Mouse (Mus musculus) gastrocnemius, adult 2 months (tissue): ENCODE data around the gene E030018B13Rik. TPM values are rescaled to one million over a fixed set of nuclear protein-coding genes. Genes with fewer than 3 reads are reported as not detected.

Experiments used
- DNase-seq: peaks from one replicate; pipeline ENCODE4 v3.0.0; 2022
- H3K27ac ChIP-seq: fragments of 200-600 bp; 2 replicates; pipeline ENCODE4 v1.8.1; 2022; ENCODE audit warnings: mild to moderate bottlenecking
- H3K4me3 ChIP-seq: fragments of 200-600 bp; 2 replicates; pipeline ENCODE4 v1.8.1; 2022; ENCODE audit warnings: mild to moderate bottlenecking, moderate library complexity
- CTCF ChIP-seq: fragments of 200-600 bp; IDR thresholded peaks from 2 replicates; pipeline ENCODE4 v1.8.1; 2022; ENCODE audit warnings: antibody characterized with exemption, mild to moderate bottlenecking, moderate library complexity
- intact Hi-C: fragments of 180-260 bp; cut with DNase I; formaldehyde crosslinking; loops from one replicate; pipeline ENCODE4 v1.15.1; 2025
- long read RNA-seq, 2 experiments: library from polyadenylated mRNA; stranded (forward); transcript quantifications; one replicate each; pipeline ENCODE4 v2.0.0; 2021
- total RNA-seq, 2 experiments: library from RNA; stranded (reverse); gene quantifications; 2 replicates each; pipeline ENCODE4 v1.2.3; 2021

The E030018B13Rik gene
- total RNA-seq: under 1 TPM in 1 of 2 experiments, not detected in 1; 0.22 TPM
- long read RNA-seq, experiment 1: 0 reads
- long read RNA-seq, experiment 2: 0 reads

DNA sequence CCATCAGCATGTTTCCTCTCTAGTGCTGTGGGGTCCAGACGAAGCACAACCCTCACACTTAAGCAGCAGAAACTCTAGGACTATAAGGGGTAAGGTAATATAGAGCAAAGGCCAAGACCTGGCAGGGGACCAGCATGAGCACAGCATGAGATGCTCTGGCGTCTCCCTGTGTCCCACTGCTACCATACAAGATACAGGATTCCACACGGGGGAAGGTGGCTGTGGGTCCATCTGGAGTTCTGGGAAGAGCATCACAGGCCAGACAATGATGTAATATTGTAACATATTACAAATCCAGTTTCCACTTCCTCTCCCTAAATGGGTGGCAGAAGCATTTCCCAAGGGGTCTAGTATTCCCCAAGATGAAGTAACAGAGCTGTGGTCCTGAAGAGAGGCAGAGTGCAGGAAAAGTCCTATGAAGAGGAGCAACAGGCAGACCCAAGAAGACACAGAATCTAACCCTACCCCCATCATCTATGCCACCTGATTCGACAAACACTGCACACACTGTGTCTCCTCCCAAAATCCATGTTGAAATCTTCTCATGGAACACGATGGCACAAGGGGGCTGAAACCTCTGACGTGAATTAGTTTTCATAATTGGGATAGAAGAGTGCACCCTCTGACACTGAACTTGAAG lies at the start of gene E030018B13Rik:
Gene E030018B13Rik (plus strand): TSS at position 590 of the 640 bp plus-strand sequence.
- intact Hi-C loops: no loop called here
- Histone ChIP-seq H3K27ac (peak within 1 kb of the TSS; percentile 98), H3K4me3 (no peak within 1 kb of the TSS)
- TF ChIP-seq CTCF: no peak
- peak; percentile 53 for DNase-seq

GRCm38 (mm10) chr7:63868356-63868918 lies 48.2 kb upstream of the E030018B13Rik start:
- TF ChIP-seq CTCF: no peak
- Histone ChIP-seq H3K27ac (no peak overlapping the region), H3K4me3 (no peak overlapping the region)
- no peak for DNase-seq
- intact Hi-C loops: no loop called here

DNA sequence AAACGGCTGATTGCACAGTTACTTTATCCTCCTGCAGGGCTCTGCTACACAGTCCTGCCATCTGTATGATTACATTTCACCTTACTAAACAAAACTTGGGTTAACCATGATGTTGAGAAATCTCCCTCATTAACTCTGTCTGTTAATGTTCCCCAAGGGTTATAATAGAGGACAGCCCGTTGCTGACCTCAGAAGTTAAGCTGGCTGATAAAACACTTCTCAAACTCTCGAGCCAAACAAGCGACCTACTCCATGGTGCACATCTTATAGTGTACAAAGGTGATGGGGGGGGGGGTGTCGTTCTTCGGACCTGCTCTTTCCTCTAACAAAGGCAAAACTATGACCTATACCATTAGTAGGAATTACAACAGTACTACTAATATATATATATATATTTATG lies 45.0 kb upstream of the E030018B13Rik start:
- H3K4me3 ChIP-seq: no peak overlapping the region
- no peak for DNase-seq
- no peak overlapping the region for H3K27ac ChIP-seq
- intact Hi-C loops: no loop called here
- no peak for TF ChIP-seq CTCF

- H3K27ac ChIP-seq: no peak overlapping the region
- intact Hi-C loops: no loop called here
- H3K4me3 ChIP-seq: no peak overlapping the region
- DNase-seq: no peak
- no peak for TF ChIP-seq CTCF
These were observed 42.8 kb upstream of the E030018B13Rik start for GRCm38 (mm10) chr7:63873880-63874279.

DNA sequence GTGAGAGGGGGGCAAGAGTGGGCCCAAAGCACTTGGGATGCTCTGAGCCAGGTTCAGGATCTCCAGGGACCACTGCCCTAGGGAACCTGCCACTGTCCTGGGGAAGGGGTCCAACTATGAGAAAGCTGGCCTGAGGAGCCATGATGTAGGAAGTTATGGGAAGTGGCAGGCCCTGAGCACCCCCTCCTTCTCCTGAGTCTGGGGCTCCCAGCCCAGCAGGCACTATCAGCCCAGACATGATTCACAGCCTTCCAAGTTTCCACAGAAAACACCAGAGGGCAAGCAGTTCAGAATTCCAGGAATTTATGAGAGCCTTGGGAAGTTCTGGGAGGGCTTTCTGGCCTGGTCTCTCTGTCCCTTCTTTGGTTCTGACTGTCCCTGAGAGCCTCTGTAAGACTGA lies 41.0 kb upstream of the E030018B13Rik start:
- intact Hi-C loops: no loop called here
- no peak for DNase-seq
- Histone ChIP-seq H3K4me3 (no peak overlapping the region), H3K27ac (peak overlapping the region; percentile 63)
- TF ChIP-seq CTCF: no peak

DNA sequence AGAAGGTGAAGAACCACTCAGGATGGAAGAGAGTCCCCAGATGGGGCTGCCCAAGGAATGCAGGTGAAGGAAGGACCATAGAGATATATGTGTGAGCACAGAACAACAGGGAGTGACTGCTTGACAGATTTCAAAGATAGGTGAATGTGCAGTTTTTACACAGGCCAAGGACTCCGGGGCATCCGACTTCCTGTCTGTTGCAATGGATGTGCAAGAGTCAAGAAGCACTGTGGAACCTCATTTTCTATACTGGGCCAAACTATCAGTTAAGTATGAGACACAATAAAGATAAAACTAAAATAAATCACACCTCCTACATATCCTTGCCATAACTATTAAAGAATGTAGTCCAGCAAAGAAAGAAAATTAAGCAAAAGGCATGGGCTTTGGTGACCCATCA lies 40.0 kb upstream of the E030018B13Rik start:
- no peak for DNase-seq
- Histone ChIP-seq H3K27ac (peak overlapping the region; percentile 12; the same call in 1 of the 2 replicates), H3K4me3 (no peak overlapping the region)
- TF ChIP-seq CTCF: no peak
- intact Hi-C loops: no loop called here

DNA sequence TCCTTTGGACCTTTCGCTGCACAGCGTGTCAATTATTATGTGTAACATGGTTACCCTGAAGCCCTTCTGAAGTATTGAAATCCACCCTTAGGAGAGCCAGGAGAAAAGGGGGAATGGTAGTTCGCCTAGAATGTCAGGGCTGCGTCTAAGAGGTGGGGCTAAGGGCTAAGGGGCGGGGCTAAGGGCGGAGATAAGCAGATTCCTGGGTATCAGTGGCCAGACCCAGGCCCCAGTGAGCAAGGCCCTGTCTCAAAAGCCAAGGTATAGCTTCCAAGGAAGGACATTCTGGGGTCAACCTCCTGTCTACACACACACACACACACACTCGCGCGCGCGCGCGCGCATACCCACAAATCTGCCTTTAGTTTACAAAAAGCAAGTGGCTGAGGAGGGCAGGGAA lies 39.0 kb upstream of the E030018B13Rik start:
- H3K27ac ChIP-seq: peak overlapping the region; percentile 88
- no peak for DNase-seq
- no peak for TF ChIP-seq CTCF
- H3K4me3 ChIP-seq: no peak overlapping the region
- intact Hi-C loops: no loop called here

DNA sequence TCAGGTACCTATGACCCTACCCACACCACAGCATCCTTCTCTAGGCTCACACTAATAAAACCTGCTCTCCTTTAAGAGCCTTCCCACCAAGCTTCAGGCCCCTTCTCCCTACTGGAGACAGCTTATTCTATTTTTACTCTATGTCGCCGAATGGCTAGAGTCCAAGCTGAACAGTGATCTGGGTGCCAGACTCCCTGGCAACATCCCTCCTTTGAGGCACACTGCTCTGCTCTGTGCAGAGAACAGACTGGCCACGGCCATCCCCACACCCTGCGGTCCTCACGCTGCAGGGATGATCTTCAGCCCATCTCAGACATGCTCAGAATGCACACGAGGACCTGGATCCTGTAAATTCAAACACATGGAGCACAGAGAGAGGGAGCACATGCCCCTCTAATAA lies 37.1 kb upstream of the E030018B13Rik start:
- DNase-seq: peak; percentile 80
- Histone ChIP-seq H3K27ac (peak overlapping the region; percentile 88), H3K4me3 (0 out of 2 replicates have a peak overlapping the region, but pooled peaks have one; percentile 23)
- no peak for TF ChIP-seq CTCF
- intact Hi-C loops: no loop called here

DNA sequence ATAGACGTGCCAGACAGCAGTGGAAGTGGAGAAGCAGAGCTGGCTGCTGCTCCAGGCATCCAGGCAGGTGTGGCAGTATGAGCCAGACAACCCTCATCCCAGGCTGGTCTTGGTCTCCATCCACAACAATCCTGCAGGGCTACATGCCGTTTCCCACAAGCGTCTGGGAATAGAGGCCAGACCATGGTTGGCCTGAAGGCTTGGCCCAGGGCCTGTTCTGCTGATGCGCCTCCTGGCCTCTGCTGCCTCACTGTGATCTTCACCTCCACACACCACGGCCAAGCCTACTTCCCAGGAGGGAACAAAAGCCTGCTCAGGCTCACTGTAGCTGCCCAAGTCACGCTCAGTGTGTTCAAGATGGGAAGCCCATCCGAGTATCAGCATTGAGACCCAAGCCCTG lies 33.9 kb upstream of the E030018B13Rik start:
- intact Hi-C loops: no loop called here
- no peak for TF ChIP-seq CTCF
- Histone ChIP-seq H3K27ac (peak overlapping the region; percentile 44), H3K4me3 (no peak overlapping the region)
- peak; percentile 63 for DNase-seq

GRCm38 (mm10) chr7:63885025-63885424 lies 31.6 kb upstream of the E030018B13Rik start:
- peak overlapping the region; percentile 84 for H3K27ac ChIP-seq

DNA sequence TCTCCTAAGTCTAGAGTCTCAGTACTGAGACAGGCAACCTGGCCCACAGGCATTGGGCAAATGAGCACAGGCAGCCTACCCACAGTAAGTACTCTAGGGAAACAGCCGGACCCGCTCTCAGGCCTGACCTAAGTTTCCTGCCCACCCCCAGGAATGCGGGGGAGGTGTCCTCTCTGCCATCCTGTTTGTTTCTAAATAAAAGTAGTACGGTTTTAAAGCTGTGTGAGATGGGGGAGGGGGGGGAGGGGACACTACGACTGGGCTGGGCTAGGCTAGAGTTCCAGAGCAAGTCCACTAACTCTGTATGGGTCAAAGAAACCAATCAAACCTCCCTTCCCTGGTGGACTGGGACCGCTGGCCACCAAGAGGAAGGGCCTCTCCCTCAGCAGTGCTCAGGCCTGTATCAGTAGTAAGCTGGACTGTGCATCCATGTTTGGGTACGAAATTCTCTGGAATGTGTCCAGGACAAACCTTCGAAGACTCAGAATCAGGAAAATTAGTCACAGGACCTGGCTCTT lies 29.6 kb upstream of the E030018B13Rik start:
- intact Hi-C loops: no loop called here
- DNase-seq: peak; percentile 49
- TF ChIP-seq CTCF: no peak
- Histone ChIP-seq H3K27ac (peak overlapping the region; percentile 84), H3K4me3 (peak overlapping the region; percentile 3; the same call in 1 of the 2 replicates)

More at GRCm38 (mm10) chr7:63885025-63885424, 31.6 kb upstream of the E030018B13Rik start:
- intact Hi-C loops: no loop called here
- H3K4me3 ChIP-seq: no peak overlapping the region
- TF ChIP-seq CTCF: no peak
- no peak for DNase-seq

GRCm38 (mm10) chr7:63887602-63888123 lies 29.0 kb upstream of the E030018B13Rik start:
- peak overlapping the region; percentile 84 for H3K27ac ChIP-seq
- TF ChIP-seq CTCF: no peak
- intact Hi-C loops: no loop called here
- H3K4me3 ChIP-seq: peak overlapping the region; percentile 33
- peak; percentile 57 for DNase-seq

DNA sequence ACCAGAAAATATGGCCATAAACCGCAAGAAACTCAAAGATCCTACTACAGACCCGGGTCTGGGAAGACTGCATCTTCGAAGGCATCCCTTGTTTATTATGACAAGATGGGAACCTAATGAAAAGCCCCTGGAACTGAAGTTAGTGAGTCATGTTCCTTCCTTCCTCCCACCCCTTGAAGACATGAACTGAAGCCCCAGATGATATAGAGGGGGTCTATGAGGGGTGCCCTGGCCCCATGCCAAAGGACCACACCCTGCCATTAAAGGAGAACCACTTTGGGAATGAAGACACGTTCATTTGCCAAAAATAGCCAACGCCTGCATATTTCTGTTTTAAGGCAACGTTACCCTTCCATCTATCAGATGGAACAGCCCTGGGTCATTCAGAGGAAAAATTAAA lies 28.0 kb upstream of the E030018B13Rik start:
- no peak for TF ChIP-seq CTCF
- intact Hi-C loops: no loop called here
- peak; percentile 35 for DNase-seq
- peak overlapping the region; percentile 84 for H3K27ac ChIP-seq
- no peak overlapping the region for H3K4me3 ChIP-seq
